Mouse (Mus musculus): ENCODE measurements around the gene Prpf3.

- TF ChIP-seq CTCF (IDR thresholded peaks at IDR 0.05; ENCODE audit: extremely low read depth, insufficient read length, insufficient replicate concordance, low read depth, low read length) (no peak), POLR2A (IDR thresholded peaks at IDR 0.05; ENCODE audit: low read depth, low read length) (no peak)
These were observed 35.8 kb upstream of the Prpf3 start, which contains the start of gene BC028528 for GRCm38 (mm10) chr3:95891211-95892065.
